Mouse (Mus musculus) MEL (cell line): ENCODE data around the gene Ptges3l. TPM values are rescaled to one million over a fixed set of nuclear protein-coding genes. Genes with fewer than 3 reads are reported as not detected.

Source experiments
- DNase-seq: peaks from one replicate; pipeline ENCODE4 v3.0.0; 2011; ENCODE audit warnings: low read depth, low spot score
- H3K27ac ChIP-seq: 2 replicates; pipeline ENCODE4 v1.5.1; 2012; ENCODE audit warnings: low read depth, mild to moderate bottlenecking, control low read depth, low read length, moderate library complexity; ENCODE audit not compliant: control insufficient read depth
- H3K27me3 ChIP-seq, 2 experiments: fragments of 150-350 bp in 1 of 2; sonication (generic) in 1 of 2; 2 replicates each; pipeline ENCODE4 v1.6.1; 2012; ENCODE audit warnings: low read length in 2 of 2, mild to moderate bottlenecking in 2 of 2, improper control_type of control experiment in 1 of 2, moderate library complexity in 1 of 2; ENCODE audit not compliant: insufficient read depth in 2 of 2, control insufficient read depth in 1 of 2
- H3K36me3 ChIP-seq, 2 experiments: 2 replicates each; pipeline ENCODE4 v1.6.1; 2012 to 2014; ENCODE audit warnings: low read length in 2 of 2, improper control_type of control experiment in 1 of 2, inconsistent platforms in 1 of 2, mild to moderate bottlenecking in 1 of 2; ENCODE audit not compliant: insufficient read depth in 2 of 2, control insufficient read depth in 1 of 2
- H3K4me1 ChIP-seq, 2 experiments: fragments of 150-350 bp in 1 of 2; sonication (generic) in 1 of 2; 2 replicates each; pipeline ENCODE4 v1.6.1; 2012; ENCODE audit warnings: low read length in 2 of 2, improper control_type of control experiment in 1 of 2, mild to moderate bottlenecking in 1 of 2; ENCODE audit not compliant: insufficient read depth in 2 of 2, control insufficient read depth in 1 of 2
- H3K4me3 ChIP-seq, 2 experiments: fragments of 150-350 bp in 1 of 2; sonication (generic) in 1 of 2; 2 replicates each; pipeline ENCODE4 v1.5.1; 2012; ENCODE audit warnings: low read depth in 2 of 2, low read length in 2 of 2, mild to moderate bottlenecking in 2 of 2, moderate library complexity in 2 of 2, control low read depth in 1 of 2, improper control_type of control experiment in 1 of 2; ENCODE audit not compliant: control insufficient read depth in 1 of 2, insufficient read depth in 1 of 2
- H3K79me2 ChIP-seq: 2 replicates; pipeline ENCODE4 v1.6.1; 2012; ENCODE audit warnings: mild to moderate bottlenecking, low read length, moderate library complexity; ENCODE audit not compliant: control insufficient read depth, poor library complexity, insufficient read depth
- H3K9ac ChIP-seq: 2 replicates; pipeline ENCODE4 v1.6.1; 2012; ENCODE audit warnings: low read depth, mild to moderate bottlenecking, control low read depth, low read length, moderate library complexity; ENCODE audit not compliant: control insufficient read depth, poor library complexity, severe bottlenecking
- H3K9me3 ChIP-seq: fragments of 150-350 bp; sonication (generic); replicated peaks from 2 replicates; pipeline ENCODE4 v1.6.1; 2012; ENCODE audit warnings: mild to moderate bottlenecking, low read length, improper control_type of control experiment, moderate library complexity; ENCODE audit not compliant: insufficient read depth
- BHLHE40 ChIP-seq: IDR thresholded peaks from 2 replicates; pipeline ENCODE4 v1.6.1; 2012; ENCODE audit warnings: low read depth, mild to moderate bottlenecking, inconsistent platforms, low read length, improper control_type of control experiment, borderline replicate concordance
- CHD2 ChIP-seq: IDR thresholded peaks from 2 replicates; pipeline ENCODE4 v1.6.1; 2011; ENCODE audit warnings: low read length, improper control_type of control experiment
- EP300 ChIP-seq, 2 experiments: IDR thresholded peaks; 2 replicates each; pipeline ENCODE4 v1.6.1; 2011; ENCODE audit warnings: improper control_type of control experiment in 2 of 2, low read length in 2 of 2, low read depth in 1 of 2, mild to moderate bottlenecking in 1 of 2
- HCFC1 ChIP-seq: IDR thresholded peaks from 2 replicates; pipeline ENCODE4 v1.6.1; 2012; ENCODE audit warnings: low read depth, mild to moderate bottlenecking, inconsistent platforms, low read length, improper control_type of control experiment, moderate library complexity
- KAT2A ChIP-seq: conservative IDR thresholded peaks from 2 replicates; pipeline ENCODE4 v1.6.1; 2012; ENCODE audit warnings: low read depth, low read length, improper control_type of control experiment, inconsistent platforms
- MAX ChIP-seq: IDR thresholded peaks from 2 replicates; pipeline ENCODE4 v1.6.1; 2011; ENCODE audit warnings: low read length, improper control_type of control experiment
- MXI1 ChIP-seq: IDR thresholded peaks from 2 replicates; pipeline ENCODE4 v1.6.1; 2011; ENCODE audit warnings: mild to moderate bottlenecking, low read depth, low read length, improper control_type of control experiment
- POLR2AphosphoS2 ChIP-seq: IDR thresholded peaks from 2 replicates; pipeline ENCODE4 v1.6.1; 2011; ENCODE audit warnings: low read length, improper control_type of control experiment
- RCOR1 ChIP-seq: IDR thresholded peaks from 2 replicates; pipeline ENCODE4 v1.6.1; 2012; ENCODE audit warnings: low read depth, mild to moderate bottlenecking, inconsistent platforms, low read length, improper control_type of control experiment
- TBP ChIP-seq: IDR thresholded peaks from 2 replicates; pipeline ENCODE4 v1.8.0; 2011; ENCODE audit warnings: low read depth, low read length, improper control_type of control experiment
- TCF12 ChIP-seq: IDR thresholded peaks from 2 replicates; pipeline ENCODE4 v1.6.1; 2014; ENCODE audit warnings: low read depth, mild to moderate bottlenecking, inconsistent platforms, low read length, improper control_type of control experiment, moderate library complexity
- ZMIZ1 ChIP-seq: IDR thresholded peaks from 2 replicates; pipeline ENCODE4 v1.6.1; 2012; ENCODE audit warnings: low read depth, mild to moderate bottlenecking, inconsistent platforms, low read length, improper control_type of control experiment, moderate library complexity
- polyA plus RNA-seq, 2 experiments: library from polyadenylated mRNA; stranded (reverse) in 1 of 2; unstranded in 1 of 2; fragments of >175 nt in 1 of 2; fragments of >200 nt in 1 of 2; gene quantifications; 2 replicates each; pipeline versions ENCODE4 v1.2.1 to v1.2.4; 2012; ENCODE audit warnings: low replicate concordance in 2 of 2, low read depth in 1 of 2; ENCODE audit not compliant: insufficient read length in 2 of 2, insufficient read depth in 1 of 2, missing spikeins in 1 of 2
- total RNA-seq: library from RNA; depleted of rRNA; stranded (reverse); fragments of 300-350 nt; gene quantifications from 2 replicates; pipeline ENCODE4 v1.2.3, GENCODE M21; 2012

Gene Ptges3l
- total and polyA plus RNA-seq, 3 experiments = 1.4 to 2.3 TPM; not detected in 1

DNA sequence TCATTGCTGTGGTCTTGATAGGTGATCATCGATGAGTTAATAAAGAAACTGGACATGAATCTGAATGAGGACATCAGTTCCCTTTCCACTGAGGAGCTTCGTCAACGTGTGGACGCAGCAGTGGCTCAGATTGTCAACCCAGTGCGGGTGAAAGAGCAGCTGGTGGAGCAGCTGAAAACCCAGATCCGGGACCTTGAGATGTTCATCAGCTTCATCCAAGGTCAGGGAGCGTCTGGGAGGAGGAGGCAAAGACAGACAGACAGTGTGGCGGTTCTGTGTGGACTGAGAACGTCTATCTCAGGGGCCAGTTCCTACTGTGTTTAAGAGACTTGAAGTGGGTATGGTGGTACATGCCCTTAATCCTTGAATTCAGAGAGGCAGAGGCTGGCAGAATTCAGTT lies 6.2 kb upstream of the Ptges3l start:
- Histone ChIP-seq H3K9me3 (no peaks in the 10 kb centered on the region), H3K27me3 (no peaks in the 10 kb centered on the region), H3K27ac (no peak overlapping the region), H3K4me3 (no peak overlapping the region), H3K79me2 (peaks cover 7% of the 10 kb centered on the region), H3K36me3 (peaks cover 8 to 9% of the 10 kb centered on the region in 2 experiments), H3K9ac (no peak overlapping the region), H3K4me1 (peaks cover 4 to 7% of the 10 kb centered on the region in 2 experiments)
- DNase-seq = no peak
- TF ChIP-seq TCF12 (no peak), BHLHE40 (no peak), MXI1 (no peak), TBP (no peak), POLR2AphosphoS2 (no peak)

DNA sequence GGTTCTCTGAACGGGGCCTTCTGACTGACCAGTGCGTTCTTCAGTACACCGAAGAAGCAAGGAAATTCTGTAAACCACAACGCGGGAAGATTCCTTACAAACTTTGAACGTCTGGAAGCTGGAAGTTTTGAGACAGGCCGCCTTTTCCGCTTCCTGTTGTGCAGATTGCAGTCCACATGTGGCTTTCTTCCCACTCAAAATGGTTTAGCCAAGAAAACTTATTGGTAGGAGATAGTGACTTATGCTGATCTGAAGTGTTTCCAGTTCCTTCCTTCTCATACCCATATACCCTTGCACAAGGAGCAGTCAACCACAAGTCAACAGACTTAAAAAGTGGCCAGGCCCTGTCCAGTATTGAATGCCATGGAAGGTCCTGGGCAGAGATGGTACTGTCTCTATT lies 1.0 kb upstream of the Ptges3l start:
- peaks cover 7 to 13% of the 10 kb centered on the region in 2 experiments for H3K36me3 ChIP-seq
- no peaks in the 10 kb centered on the region for H3K9me3 ChIP-seq
- H3K9ac ChIP-seq = peak overlapping the region; percentile 85
- peak; percentile 62 for DNase-seq
- TF ChIP-seq MXI1 (0 out of 2 replicates have a peak, but pooled peaks have one; percentile 0), EP300 (IDR thresholded peaks at IDR 0.05; ENCODE audit: low read depth in 1 of 2, low read length in 2 of 2) (0 out of 4 replicates have a peak, but pooled peaks of 1 of the 2 experiments have one; percentile 1), RCOR1 (no peak), MAX (peak; percentile 57), KAT2A (no peak), POLR2AphosphoS2 (no peak), CHD2 (no peak)
- peaks cover 5 to 20% of the 10 kb centered on the region in 2 experiments for H3K4me1 ChIP-seq
- H3K4me3 ChIP-seq = peak overlapping the region; percentile 85 to 91
- H3K79me2 ChIP-seq = peaks cover 20% of the 10 kb centered on the region
- H3K27me3 ChIP-seq = no peaks in the 10 kb centered on the region
- H3K27ac ChIP-seq = peak overlapping the region; percentile 59; the same call in 1 of the 2 replicates

DNA sequence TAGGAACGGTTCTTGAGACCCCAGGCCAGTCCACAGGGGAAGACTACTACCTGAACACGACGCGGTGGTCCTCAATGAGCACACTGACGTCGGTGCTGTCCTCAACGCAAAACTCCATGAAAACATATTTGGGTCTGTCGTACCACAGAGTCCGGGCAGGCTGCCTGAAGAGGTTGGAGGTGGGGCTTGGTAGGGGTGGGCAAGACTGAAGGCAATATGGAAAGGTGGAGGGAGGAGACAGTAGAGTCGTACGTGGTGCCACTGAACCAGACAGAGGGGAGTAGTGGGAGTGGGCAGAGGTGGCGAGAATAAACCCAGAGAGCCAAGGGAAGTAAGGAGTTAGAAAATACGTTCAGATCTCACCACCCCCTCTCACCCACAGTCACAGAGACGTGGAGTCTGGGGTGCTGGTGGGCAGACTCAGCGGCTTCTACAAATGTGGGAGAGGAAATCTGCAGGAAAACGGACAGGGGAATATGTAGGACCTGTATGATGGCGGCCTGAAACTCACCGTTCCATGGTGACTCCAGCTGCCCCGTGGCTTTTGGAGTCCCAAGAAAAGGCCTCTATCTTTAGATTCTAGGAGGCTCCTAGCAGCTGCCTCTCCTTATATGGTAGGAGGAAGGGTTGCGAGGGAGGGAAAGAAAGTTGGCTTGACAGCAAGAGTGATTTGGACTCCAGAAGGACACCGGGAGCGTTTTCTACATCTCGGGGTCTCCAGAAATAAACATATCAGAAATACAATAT lies 855 bp downstream of the Ptges3l start, which contains the start of gene Gm27029:
Gm27029 (minus strand) TSS at position 692 of the 747 bp plus-strand sequence.
- Histone ChIP-seq H3K79me2 (peaks cover 20% of the 10 kb centered on the region), H3K4me1 (peaks cover 11 to 25% of the 10 kb centered on the region in 2 experiments), H3K9ac (peak within 1 kb of the TSS; percentile 85), H3K27ac (peak within 1 kb of the TSS; percentile 59), H3K4me3 (peak within 1 kb of the TSS; percentile 85 to 91), H3K27me3 (no peaks in the 10 kb centered on the region), H3K9me3 (no peaks in the 10 kb centered on the region), H3K36me3 (peaks cover 0 to 20% of the 10 kb centered on the region in 2 experiments; a peak in 3 of 4 replicates)
- peak; percentile 59 for DNase-seq
- TF ChIP-seq TBP (peak; percentile 43; the same call in 1 of the 2 replicates), HCFC1 (0 out of 2 replicates have a peak, but pooled peaks have one; percentile 22), ZMIZ1 (peak; percentile 85), POLR2AphosphoS2 (no peak)
